Mouse (Mus musculus): ENCODE measurements at regions not wholly inside any gene's neighbourhood (a gene's known extent, or its start where the extent isn't known, plus 50 kb on each side); places are given as distances from the start of the nearest gene placed in this dataset.

DNA sequence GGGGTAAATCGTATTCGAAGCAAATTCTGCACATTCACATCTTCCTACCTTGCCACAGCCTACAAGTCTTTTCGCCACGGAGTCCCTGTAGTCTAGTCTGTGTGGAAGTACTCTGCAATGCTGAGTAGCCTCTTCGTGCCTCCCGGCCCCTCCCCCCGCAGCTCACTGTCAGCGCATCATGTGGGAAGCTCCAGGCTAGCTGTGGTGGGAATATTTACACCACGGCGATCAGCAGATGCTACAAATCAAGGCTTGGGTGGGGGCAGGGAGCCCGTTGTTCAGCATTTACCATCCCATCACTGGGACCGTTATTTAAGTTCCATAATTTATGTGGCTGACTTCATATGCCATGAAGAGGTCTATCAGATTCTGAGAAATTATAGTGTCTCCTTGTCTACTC is 358.5 kb downstream of the Bcor start:
- TF ChIP-seq CTCF (IDR thresholded peaks at IDR 0.05; ENCODE audit: insufficient read depth, low read depth, low read length): no peak
- no peak for TF ChIP-seq POLR2A (IDR thresholded peaks at IDR 0.05; ENCODE audit: insufficient read depth, low read depth, low read length)
